27 mouse cellular contexts compared by ENCODE assay signal in genomic region chr9:9198645-9199044, GRCm38 (mm10). TPM values are rescaled to one million over a fixed set of nuclear protein-coding genes. Genes with fewer than 3 reads are reported as not detected.
A peak's percentile ranks its signal among the peaks of the same experiment; 100 is the strongest.
DNase-seq lines count a peak whose midpoint lies in the region; ATAC-seq lines count a peak whose summit lies in the region.
"Had no signal": no experiment of that assay in that cellular context is flagged by ENCODE, and none has a peak within 500 bp of the region (broad histone marks: within the 10 kb centered on the region; RNA-seq: fewer than 3 reads in every experiment).

No protein-coding gene starts in this region.

- no peaks in the 10 kb centered on the region for H3K27me3 ChIP-seq in hindbrain, embryonic 10.5 days (ENCODE audit: insufficient read depth, poor library complexity, severe bottlenecking)
- H3K27me3 ChIP-seq in hindbrain, embryonic 14.5 days (ENCODE audit: control insufficient read depth, insufficient read depth, low read length), result no peaks in the 10 kb centered on the region
- no peaks in the 10 kb centered on the region for H3K27me3 ChIP-seq in hindbrain, embryonic 16.5 days (replicated peaks; ENCODE audit: control insufficient read depth, insufficient read depth, low read length)
- H3K27me3 ChIP-seq: heart, embryonic 15.5 days; hindbrain, embryonic 15.5 days; intestine, embryonic 15.5 days; limb, embryonic 12.5 days; liver, embryonic 12.5 days had no signal

- H3K4me1 ChIP-seq in hindbrain, embryonic 10.5 days (replicated peaks), result peaks cover 31% of the 10 kb centered on the region
- no peaks in the 10 kb centered on the region for H3K4me1 ChIP-seq in hindbrain, embryonic 14.5 days (replicated peaks; ENCODE audit: control insufficient read depth, insufficient read depth, low read length)
- H3K4me1 ChIP-seq in hindbrain, embryonic 16.5 days (ENCODE audit: control insufficient read depth, insufficient read depth, low read depth, low read length), result no peaks in the 10 kb centered on the region; the same call in 1 of the 2 replicates
- H3K4me1 ChIP-seq: heart, embryonic 15.5 days; hindbrain, embryonic 15.5 days; liver, embryonic 12.5 days had no signal

- no peaks in the 10 kb centered on the region for H3K9me3 ChIP-seq in hindbrain, embryonic 10.5 days
- no peaks in the 10 kb centered on the region for H3K9me3 ChIP-seq in hindbrain, embryonic 14.5 days (ENCODE audit: control insufficient read depth, low read length)
- H3K9me3 ChIP-seq in hindbrain, embryonic 16.5 days (ENCODE audit: control insufficient read depth, low read length), result no peaks in the 10 kb centered on the region
- H3K9me3 ChIP-seq: heart, embryonic 15.5 days; hindbrain, embryonic 15.5 days; intestine, embryonic 15.5 days; limb, embryonic 12.5 days; liver, embryonic 12.5 days had no signal

- no peak overlapping the region for H3K4me2 ChIP-seq in hindbrain, embryonic 14.5 days (replicated peaks)
- H3K4me2 ChIP-seq in hindbrain, embryonic 16.5 days (ENCODE audit: low read length), result no peak overlapping the region
- H3K4me2 ChIP-seq: heart, embryonic 15.5 days; hindbrain, embryonic 15.5 days; intestine, embryonic 15.5 days; limb, embryonic 12.5 days; liver, embryonic 12.5 days had no signal

- no peak for DNase-seq in hindbrain, embryonic 10.5 days (ENCODE audit: low spot score)
- DNase-seq in hindbrain, embryonic 14.5 days (ENCODE audit: low spot score), result no peak
- DNase-seq in retina, embryonic 14.5 days (ENCODE audit: low spot score), result peak; percentile 3
- no peak for DNase-seq in retina, postnatal 1 day
- peak; percentile 44 for DNase-seq in embryo, embryonic 11 days
- no peak for DNase-seq in adrenal gland, postnatal 36 days
- DNase-seq: adrenal gland, postnatal 14 days; B cell, adult 2 months; cerebellum, postnatal 10 days; forebrain, postnatal 0 days; gastrocnemius, postnatal 36 days; heart, postnatal 36 days; kidney, adult 9 months; kidney, postnatal 25 days; layer of hippocampus, postnatal 36 days; lung, adult 2 months; lung, postnatal 4 days; thymus, postnatal 14 days had no signal

- WGBS in hindbrain, embryonic 10.5 days, result 10% methylated on average over 3 of the region's 3 CpGs
- WGBS in hindbrain, embryonic 14.5 days, result 9% methylated on average over 3 of the region's 3 CpGs
- 14% methylated on average over 3 of the region's 3 CpGs for WGBS in hindbrain, embryonic 16.5 days

- H3K9ac ChIP-seq in hindbrain, embryonic 14.5 days, result no peak overlapping the region
- H3K9ac ChIP-seq in hindbrain, embryonic 16.5 days (ENCODE audit: low read depth, low read length), result no peak overlapping the region
- H3K9ac ChIP-seq: forebrain, postnatal 0 days; heart, embryonic 15.5 days; hindbrain, embryonic 15.5 days; intestine, embryonic 15.5 days; limb, embryonic 12.5 days; liver, embryonic 12.5 days had no signal

- 0 out of 2 replicates have a peak overlapping the region, but pooled peaks have one; percentile 29 for H3K27ac ChIP-seq in hindbrain, embryonic 10.5 days
- no peak overlapping the region for H3K27ac ChIP-seq in hindbrain, embryonic 14.5 days
- no peak overlapping the region for H3K27ac ChIP-seq in hindbrain, embryonic 16.5 days (ENCODE audit: low read depth, low read length)
- H3K27ac ChIP-seq: heart, embryonic 15.5 days; hindbrain, embryonic 15.5 days; intestine, embryonic 15.5 days; layer of hippocampus, adult 2 months; limb, embryonic 12.5 days; liver, embryonic 12.5 days had no signal

- H3K4me3 ChIP-seq in hindbrain, embryonic 10.5 days, result no peak overlapping the region
- H3K4me3 ChIP-seq in hindbrain, embryonic 14.5 days (replicated peaks; ENCODE audit: low read length), result no peak overlapping the region
- H3K4me3 ChIP-seq in hindbrain, embryonic 16.5 days (ENCODE audit: low read length), result no peak overlapping the region
- H3K4me3 ChIP-seq: heart, embryonic 15.5 days; hindbrain, embryonic 15.5 days; intestine, embryonic 15.5 days; layer of hippocampus, adult 2 months; limb, embryonic 12.5 days; liver, embryonic 12.5 days had no signal

- H3K36me3 ChIP-seq in hindbrain, embryonic 10.5 days, result no peaks in the 10 kb centered on the region
- H3K36me3 ChIP-seq in hindbrain, embryonic 14.5 days (replicated peaks; ENCODE audit: control insufficient read depth, insufficient read depth), result no peaks in the 10 kb centered on the region
- no peaks in the 10 kb centered on the region for H3K36me3 ChIP-seq in hindbrain, embryonic 16.5 days (ENCODE audit: control insufficient read depth, insufficient read depth, low read length)
- H3K36me3 ChIP-seq: heart, embryonic 15.5 days; hindbrain, embryonic 15.5 days; intestine, embryonic 15.5 days; liver, embryonic 12.5 days had no signal

- no peak for ATAC-seq in hindbrain, embryonic 14.5 days (ENCODE audit: low FRiP score)
- no peak for ATAC-seq in hindbrain, embryonic 16.5 days
- ATAC-seq: forebrain, postnatal 0 days; intestine, embryonic 15.5 days; liver, embryonic 12.5 days; midbrain, embryonic 16.5 days had no signal

RNA-seq across cellular contexts. Expression of gene Arhgap42, which starts 40.3 kb away (rescaled TPM):
- polyA plus RNA-seq in hindbrain, embryonic 10.5 days (2016; fragmentation: Nextera tagmentation; extraction: Ambion mirVana), result 23.5 and 23.6 TPM in 2 replicates
- polyA plus RNA-seq in hindbrain, embryonic 14.5 days (2014; fragmentation: Nextera tagmentation; extraction: Ambion mirVana), result 18.8 and 20.2 TPM in 2 replicates
- total RNA-seq in adrenal gland, postnatal 36 days (2021), result 10 to 100 TPM; 30.1 to 35.4 TPM
- polyA plus RNA-seq in hindbrain, embryonic 16.5 days (2015; fragmentation: Nextera tagmentation; extraction: Ambion mirVana), result 15.7 and 17.1 TPM in 2 replicates
- total RNA-seq: megakaryocyte-erythroid progenitor cell, adult 5-6 weeks had no signal

Comparison
In these comparisons a context has a peak if more than half of its experiments do, and no peak if none do; other contexts are left out.
1. DNase-seq: peak in retina, embryonic 14.5 days (single experiment) and embryo, embryonic 11 days (single experiment); none in hindbrain, embryonic 10.5 days (single experiment), hindbrain, embryonic 14.5 days (single experiment), retina, postnatal 1 day (single experiment) and adrenal gland, postnatal 36 days (0 of 2).